Mouse (Mus musculus): ENCODE measurements around the gene Vmn2r28.
"Not testable (repeated sequence)": the region's sequence is repeated elsewhere in the genome, so short reads cannot be mapped to it uniquely, and the experiment has no call there.

Vmn2r28 gene

DNA sequence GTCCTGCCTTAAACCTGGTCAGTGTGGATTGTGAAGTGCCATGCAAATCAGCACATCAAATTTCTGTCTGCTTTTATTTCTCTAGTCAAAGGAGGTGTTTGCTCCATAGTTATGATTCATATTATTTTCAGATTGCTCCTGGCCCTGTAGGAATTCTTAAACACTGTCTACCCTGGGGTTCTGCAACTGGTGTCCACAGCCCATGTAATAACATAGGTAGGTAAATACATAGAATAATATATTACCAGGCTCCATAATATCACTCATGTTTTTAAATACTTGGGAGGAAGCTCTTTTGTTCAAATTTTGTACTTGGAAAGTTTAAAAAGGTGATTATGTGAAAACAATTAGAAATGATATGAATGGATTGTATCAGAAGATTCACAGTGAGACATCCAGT, at the start of gene Vmn2r28:
Vmn2r28 (minus strand) TSS at position 101 of the 400 bp plus-strand sequence.
- DNase-seq, result not testable (repeated sequence)

DNA sequence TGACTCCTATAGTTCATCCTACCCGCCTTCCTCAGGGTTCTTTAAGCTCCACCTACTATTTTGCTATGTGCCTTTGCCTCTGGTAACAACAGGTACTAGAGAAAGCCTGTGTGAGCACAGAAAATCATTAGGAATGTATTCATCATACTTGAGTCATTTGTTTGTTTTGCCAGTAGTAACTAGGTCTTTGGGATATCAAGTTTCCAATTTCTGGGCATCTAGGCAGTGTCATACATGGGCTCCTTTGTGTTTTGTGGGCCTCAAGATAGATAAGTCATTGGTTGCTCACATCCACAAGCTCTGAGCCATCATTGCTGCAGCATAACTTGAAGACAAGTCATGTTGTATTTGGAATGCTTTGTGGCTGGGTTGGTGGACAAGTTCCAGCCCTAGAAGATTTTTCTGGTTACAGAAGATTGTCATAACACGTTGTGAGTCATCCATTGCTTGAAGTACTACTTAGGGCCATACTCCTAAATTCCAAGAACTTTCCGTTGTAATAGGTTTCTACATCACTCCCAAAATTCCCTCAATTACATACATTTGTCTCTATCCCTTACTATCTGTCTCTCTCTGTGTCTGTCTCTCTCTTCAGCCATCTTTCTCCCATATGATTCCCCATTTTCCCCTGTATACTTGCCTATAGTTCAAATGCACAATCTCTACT, 47.1 kb upstream of the Vmn2r28 start:
- DNase-seq, result not testable (repeated sequence)

DNA sequence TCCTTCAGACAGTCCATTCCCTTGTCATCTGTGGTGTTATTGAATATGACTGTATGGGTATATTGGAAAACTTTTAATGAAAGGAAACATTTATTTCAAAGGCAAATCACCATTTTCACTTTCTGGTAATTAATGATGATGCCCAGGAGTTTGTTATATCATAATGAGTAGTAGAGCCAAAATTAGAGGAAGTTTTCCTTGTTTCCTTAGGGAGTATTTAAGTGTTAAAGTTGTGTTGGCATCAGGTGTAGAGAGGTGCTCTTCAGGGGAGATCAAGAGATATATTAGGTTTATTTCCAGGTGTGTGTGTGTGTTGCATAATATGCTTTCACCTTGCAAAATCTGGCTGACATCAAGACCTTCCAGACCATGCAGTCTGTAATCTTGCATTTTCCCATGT, 37.1 kb downstream of the Vmn2r28 start, which contains the start of gene Vmn1r59:
Vmn1r59 (minus strand) TSS at position 101 of the 400 bp plus-strand sequence.
- DNase-seq, result no peak

DNA sequence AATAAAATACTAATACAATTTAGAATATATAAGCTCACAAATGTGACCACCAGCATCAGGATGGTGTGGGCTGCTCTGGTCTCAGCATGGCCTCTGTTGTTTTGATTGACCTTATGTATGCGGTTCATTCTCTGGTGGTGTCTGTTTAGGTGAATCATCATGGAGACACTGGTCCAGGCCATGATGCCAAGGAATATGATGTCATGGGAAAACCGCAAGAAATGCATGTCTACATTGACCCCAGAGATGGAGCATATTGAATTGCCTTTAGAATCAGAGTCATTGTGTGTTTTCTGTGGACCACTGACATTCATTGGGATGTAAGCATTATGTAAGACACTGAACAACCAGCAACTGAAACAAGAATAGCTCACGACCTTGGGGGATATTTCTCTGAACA, 39.7 kb downstream of the Vmn2r28 start:
- DNase-seq, result not testable (repeated sequence)

DNA sequence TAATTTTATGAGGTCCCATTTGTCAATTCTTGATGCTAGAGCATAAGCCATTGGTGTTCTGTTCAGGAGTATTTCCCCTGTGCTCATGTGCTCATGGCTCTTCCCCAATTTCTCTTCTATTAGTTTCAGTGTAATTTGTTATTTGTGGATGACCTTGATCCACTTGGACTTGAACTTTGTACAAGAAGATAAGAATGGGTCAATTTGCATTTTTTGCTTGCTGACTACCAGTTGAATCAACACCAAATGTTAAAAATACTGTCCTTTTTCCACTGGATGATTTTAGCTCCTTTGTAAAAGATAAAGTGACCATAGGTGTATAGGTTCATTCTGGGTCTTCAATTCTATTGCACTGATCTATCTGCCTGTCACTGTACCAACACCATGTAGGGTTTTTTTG, 45.1 kb downstream of the Vmn2r28 start:
- no peak for DNase-seq
